Mouse (Mus musculus): ENCODE measurements at regions not wholly inside any gene's neighbourhood (a gene's known extent, or its start where the extent isn't known, plus 50 kb on each side); places are given as distances from the start of the nearest gene placed in this dataset.

GRCm38 (mm10) chr15:56166236-56166635 lies 1311.2 kb downstream of the Slc22a22 start:
- DNase-seq (ENCODE audit: extremely low spot score, low read depth, low spot score) = peak; percentile 81

GRCm38 (mm10) chr15:56158726-56159125 lies 1318.7 kb downstream of the Slc22a22 start:
- DNase-seq (ENCODE audit: extremely low spot score, low read depth, low spot score) = peak; percentile 26

DNA sequence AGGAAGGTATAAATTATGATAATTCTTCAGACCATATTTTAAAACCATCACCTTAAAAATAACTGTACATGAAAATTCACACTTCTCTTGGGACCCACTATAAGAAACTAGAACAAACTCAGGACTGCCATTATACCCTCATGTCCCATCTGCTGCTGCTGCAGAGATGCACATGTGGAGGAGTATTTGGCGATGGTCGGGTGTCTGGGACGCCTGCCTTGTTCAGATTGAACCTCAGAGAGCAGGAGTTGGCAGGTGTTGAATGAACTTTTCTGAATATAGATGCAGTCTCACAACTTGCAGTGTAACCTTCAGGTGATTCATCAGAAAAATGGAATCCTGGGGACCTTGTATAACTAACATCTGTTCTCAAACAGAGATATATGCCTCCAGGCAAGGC lies 1338.0 kb downstream of the Slc22a22 start:
- DNase-seq (ENCODE audit: extremely low spot score, low read depth, low spot score) = no peak

GRCm38 (mm10) chr15:56136420-56136970 lies 1340.9 kb downstream of the Slc22a22 start:
- no peak for DNase-seq (ENCODE audit: extremely low spot score, low read depth, low spot score)

DNA sequence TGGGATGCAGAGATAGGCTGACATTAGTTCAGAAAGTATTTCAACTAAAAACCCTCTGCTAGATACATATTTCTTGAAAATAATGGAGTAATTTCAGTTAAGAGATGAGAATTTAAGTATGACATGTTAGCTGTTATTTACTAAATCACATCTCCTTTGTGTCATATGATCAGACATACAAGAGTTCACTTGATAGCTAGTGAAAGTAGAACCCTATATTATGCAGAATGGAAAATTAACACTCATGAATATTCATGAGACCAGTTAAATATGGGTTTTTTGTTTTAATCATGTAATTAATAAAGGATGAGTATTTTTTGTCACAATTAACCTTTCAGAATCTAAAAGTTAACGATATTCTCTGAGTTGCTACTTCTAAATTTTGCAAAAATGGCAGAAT lies 1349.4 kb downstream of the Slc22a22 start:
- DNase-seq (ENCODE audit: extremely low spot score, low read depth, low spot score) = no peak

DNA sequence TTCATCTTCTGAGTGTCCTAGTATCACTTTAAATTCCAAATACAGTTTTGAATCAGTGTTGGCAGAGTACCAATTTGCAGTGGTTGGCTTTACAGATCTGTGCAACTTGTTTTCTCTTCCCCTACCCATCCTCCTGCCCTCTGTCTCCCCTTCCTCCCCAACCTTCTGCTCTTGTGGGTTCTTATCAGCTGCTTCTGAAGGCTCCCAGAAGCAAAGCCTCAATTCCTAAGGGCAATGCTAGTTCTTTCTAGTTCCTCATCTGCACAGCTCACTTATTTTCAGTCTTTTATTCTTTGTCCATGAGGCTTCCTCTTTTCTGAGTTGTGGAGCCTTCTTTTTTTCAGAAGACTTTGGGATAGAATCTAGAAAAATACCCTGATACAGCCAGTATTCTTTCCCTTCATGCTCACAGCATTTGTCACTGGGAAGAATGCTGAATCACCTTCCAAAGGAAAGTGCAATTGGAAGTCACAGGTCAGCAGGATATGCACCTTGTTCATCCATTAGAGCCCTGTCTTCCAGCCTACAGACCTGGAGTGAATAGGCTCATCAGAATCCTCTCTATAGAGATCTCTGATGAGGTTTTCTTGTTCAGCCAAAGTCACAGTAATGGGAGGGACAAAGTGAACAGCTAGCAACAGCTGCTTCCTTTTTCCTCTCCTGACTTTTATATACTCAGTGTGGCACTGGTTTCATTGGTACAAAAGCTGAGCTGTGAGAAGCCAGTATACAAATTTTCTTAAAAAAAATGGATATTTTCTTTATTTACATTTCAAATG lies 1357.9 kb downstream of the Slc22a22 start:
- DNase-seq (ENCODE audit: extremely low spot score, low read depth, low spot score) = no peak

DNA sequence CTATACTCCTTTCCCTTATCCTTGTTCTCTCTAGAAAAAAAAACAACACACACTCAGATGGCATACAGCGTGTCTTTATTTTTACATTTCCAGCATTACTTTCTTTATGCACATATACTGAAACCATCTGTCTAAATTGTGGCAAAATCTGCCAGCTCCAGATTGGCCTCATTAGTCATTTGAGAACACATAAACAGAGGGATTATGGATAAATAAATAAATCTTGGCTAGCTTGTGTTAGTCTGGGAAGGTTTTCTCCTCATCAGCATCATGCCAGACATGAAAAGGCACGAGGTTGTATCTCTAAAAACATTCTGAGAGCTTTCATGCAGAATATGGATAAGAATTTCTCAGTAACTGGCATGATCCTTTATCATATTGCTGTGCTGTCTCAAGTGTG lies 1369.1 kb downstream of the Slc22a22 start:
- DNase-seq (ENCODE audit: extremely low spot score, low read depth, low spot score) = no peak

DNA sequence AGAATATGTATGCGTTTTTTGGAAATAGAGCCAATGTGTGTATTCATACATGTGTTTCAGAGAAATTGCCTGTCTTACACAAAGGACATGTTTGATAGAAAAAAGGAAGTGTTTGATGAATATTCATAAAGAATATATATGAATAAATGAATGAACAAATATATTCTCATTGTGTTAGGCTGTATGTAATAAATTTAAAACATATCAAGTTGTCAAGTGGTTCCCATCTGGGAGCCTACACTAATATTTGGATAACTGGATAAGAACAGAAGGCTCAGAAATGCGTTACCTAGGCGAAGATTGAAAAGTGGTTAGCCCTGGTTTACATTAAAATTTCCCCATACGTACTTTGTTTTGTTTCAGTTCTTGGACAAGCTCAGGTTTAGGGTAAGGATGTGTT lies 1369.7 kb downstream of the Slc22a22 start:
- DNase-seq (ENCODE audit: extremely low spot score, low read depth, low spot score) = no peak

- no peak for DNase-seq (ENCODE audit: extremely low spot score, low read depth, low spot score)
Observed at GRCm38 (mm10) chr15:56100133-56100735, 1377.2 kb downstream of the Slc22a22 start.

GRCm38 (mm10) chr15:56077838-56078567 lies 1399.4 kb downstream of the Slc22a22 start:
- peak; percentile 53 for DNase-seq (ENCODE audit: extremely low spot score, low read depth, low spot score)

DNA sequence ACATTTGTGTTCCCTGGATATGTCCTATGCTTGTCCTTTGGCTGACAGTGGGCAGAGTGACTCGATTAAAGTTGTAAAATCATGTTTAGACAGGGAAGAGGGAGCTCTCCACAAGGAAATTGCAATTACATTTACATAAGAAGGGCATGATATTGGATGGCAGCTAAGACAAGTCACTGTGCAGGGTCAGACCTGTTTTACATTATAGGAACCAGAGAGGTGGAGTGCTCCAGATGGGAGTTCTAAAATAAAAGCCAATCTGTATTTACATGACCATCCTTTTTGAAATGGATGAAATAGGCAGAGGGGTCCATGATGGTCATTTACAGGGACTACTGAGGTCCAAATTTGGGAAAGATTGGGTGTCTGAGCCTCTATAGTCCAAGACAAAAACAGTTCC lies 1400.3 kb downstream of the Slc22a22 start:
- DNase-seq (ENCODE audit: extremely low spot score, low read depth, low spot score) = no peak

DNA sequence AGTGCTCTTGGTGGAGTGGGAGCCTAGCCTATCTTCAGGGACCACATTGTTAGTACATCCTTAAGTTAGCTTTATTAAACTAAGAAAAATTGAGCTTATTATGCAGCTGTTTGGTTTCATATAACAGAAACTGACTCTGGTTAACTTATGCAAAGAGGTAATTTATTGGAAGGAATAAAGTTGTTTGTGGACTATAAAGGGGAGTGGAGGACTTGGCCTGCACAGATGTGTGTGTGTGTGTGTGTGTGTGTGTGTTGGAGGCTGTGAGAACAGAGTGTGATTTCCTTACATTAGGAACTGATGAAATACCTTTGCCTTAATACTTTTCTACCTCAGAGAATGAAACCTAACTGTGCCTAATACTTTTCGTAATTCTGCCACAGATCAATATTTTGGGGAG lies 1400.7 kb downstream of the Slc22a22 start:
- DNase-seq (ENCODE audit: extremely low spot score, low read depth, low spot score) = no peak

GRCm38 (mm10) chr15:56069511-56069910 lies 1407.9 kb downstream of the Slc22a22 start:
- DNase-seq (ENCODE audit: extremely low spot score, low read depth, low spot score) = no peak

DNA sequence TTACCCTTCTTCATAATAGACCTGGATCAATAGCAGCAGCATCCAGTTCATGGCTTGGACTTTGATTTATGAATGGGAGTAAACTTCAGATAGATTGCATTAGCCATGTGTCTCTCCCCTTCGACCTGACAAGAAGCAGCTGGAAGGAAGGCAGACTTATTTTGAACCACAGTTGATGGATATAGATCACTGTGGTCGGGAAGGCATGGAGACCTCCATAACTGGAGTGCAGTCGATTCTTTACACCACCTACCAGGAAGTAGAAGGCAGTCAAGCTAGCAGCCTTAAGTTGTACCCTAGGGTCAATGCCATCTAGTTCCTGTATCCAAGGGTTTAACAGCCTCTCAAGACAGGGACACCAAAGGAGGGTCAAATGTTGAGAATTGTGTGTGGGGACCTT lies 1410.2 kb downstream of the Slc22a22 start:
- DNase-seq (ENCODE audit: extremely low spot score, low read depth, low spot score) = no peak

DNA sequence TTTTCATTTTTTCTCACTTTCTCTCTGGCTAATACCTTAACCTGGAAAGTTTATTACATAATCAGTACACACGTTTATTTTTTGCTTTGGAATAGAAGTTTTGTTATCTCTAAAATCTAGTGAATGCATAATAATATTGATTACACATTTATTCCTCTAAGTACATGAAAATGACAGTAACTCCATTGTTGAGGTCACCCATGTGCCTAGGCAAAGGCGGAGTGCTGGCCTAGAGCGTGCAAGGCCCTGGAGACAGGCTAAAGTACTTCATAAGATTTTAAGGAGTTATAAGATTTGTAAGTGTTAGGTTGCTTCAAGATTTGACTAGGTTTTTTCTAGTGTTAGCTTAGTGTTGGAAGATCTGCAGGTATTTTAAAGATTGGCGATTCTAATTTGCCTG lies 1410.9 kb downstream of the Slc22a22 start:
- no peak for DNase-seq (ENCODE audit: extremely low spot score, low read depth, low spot score)

- DNase-seq (ENCODE audit: extremely low spot score, low read depth, low spot score) = peak; percentile 61
Observed at GRCm38 (mm10) chr15:56065872-56066534, 1411.4 kb downstream of the Slc22a22 start.

DNA sequence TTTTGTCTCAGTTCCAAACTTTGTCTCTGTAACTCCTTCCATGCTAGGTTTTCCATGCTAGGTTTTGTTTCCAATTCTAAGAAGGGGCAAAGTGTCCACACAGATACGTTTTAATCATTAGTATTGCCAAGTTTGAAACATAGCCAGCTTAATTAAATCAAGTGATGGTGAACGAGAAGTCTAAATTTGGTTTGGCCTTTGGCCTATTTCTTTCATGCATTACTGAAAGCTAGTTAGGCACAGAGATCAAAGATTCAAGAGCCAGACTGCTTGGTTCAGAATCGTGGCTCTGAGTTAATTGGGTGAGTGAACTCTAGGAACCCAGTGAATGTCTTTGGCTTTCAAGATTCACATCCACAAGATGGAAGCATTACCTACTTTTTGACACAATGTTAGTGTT lies 1414.8 kb downstream of the Slc22a22 start:
- DNase-seq (ENCODE audit: extremely low spot score, low read depth, low spot score) = no peak

GRCm38 (mm10) chr15:56061326-56061725 lies 1416.1 kb downstream of the Slc22a22 start:
- no peak for DNase-seq (ENCODE audit: extremely low spot score, low read depth, low spot score)

- DNase-seq (ENCODE audit: extremely low spot score, low read depth, low spot score) = no peak
Observed at GRCm38 (mm10) chr15:56050716-56051115, 1426.7 kb downstream of the Slc22a22 start.

GRCm38 (mm10) chr15:56047832-56048231 lies 1429.6 kb downstream of the Slc22a22 start:
- no peak for DNase-seq (ENCODE audit: extremely low spot score, low read depth, low spot score)

Data from hindlimb bud, embryonic 11.5 days (tissue).